8 mouse cellular contexts compared by ENCODE assay signal in genomic region chr16:10785371-10786231, GRCm38 (mm10). TPM values are rescaled to one million over a fixed set of nuclear protein-coding genes. Genes with fewer than 3 reads are reported as not detected.
A peak's percentile ranks its signal among the peaks of the same experiment; 100 is the strongest.
DNase-seq lines count a peak whose midpoint lies in the region; ATAC-seq lines count a peak whose summit lies in the region.

Socs1 (minus strand) TSS chr16:10785536.

- H3K4me2 ChIP-seq in hindbrain, embryonic 14.5 days (replicated peaks), result peak within 1 kb of the TSS; percentile 97

- no peaks in the 10 kb centered on the region for H3K36me3 ChIP-seq in hindbrain, embryonic 14.5 days (replicated peaks; ENCODE audit: control insufficient read depth, insufficient read depth)
- no peaks in the 10 kb centered on the region for H3K36me3 ChIP-seq in macrophage (ENCODE audit: inconsistent target)

- DNase-seq in T-cell, adult 2 months (ENCODE audit: low spot score), result peak; percentile 95
- DNase-seq in cerebellum, postnatal 25 days, result peak; percentile 76 to 84
- peak; percentile 42 to 71 for DNase-seq in frontal cortex, postnatal 25 days (ENCODE audit: low spot score in 2 of 2)
- DNase-seq in hindbrain, embryonic 14.5 days (ENCODE audit: low spot score), result peak; percentile 82
- DNase-seq in left cerebral cortex, adult 18-20 months (ENCODE audit: low spot score in 2 of 2), result peak; percentile 73 to 83
- DNase-seq in right cerebral cortex, adult 18-20 months, result peak; percentile 79
- peak; percentile 48 for DNase-seq in urinary bladder, postnatal 10 days (ENCODE audit: low spot score)

- H3K4me1 ChIP-seq in hindbrain, embryonic 14.5 days (replicated peaks; ENCODE audit: control insufficient read depth, insufficient read depth, low read length), result peaks cover 28% of the 10 kb centered on the region

- H3K27ac ChIP-seq in hindbrain, embryonic 14.5 days, result peak within 1 kb of the TSS; percentile 85
- peak within 1 kb of the TSS; percentile 82 for H3K27ac ChIP-seq in macrophage

- peak; percentile 88 for ATAC-seq in hindbrain, embryonic 14.5 days (ENCODE audit: low FRiP score)

- WGBS in hindbrain, embryonic 14.5 days, result under 1% methylated on average over 56 of the region's 59 CpGs
- WGBS in macrophage (ENCODE audit: missing documents), result under 1% methylated on average over 59 of the region's 59 CpGs

- H3K4me3 ChIP-seq in hindbrain, embryonic 14.5 days (replicated peaks; ENCODE audit: low read length), result peak within 1 kb of the TSS; percentile 49
- peak within 1 kb of the TSS; percentile 48 for H3K4me3 ChIP-seq in macrophage (ENCODE audit: inconsistent target)

- H3K79me2 ChIP-seq in macrophage (ENCODE audit: inconsistent target), result no peaks in the 10 kb centered on the region

- peaks cover 22% of the 10 kb centered on the region for H3K27me3 ChIP-seq in hindbrain, embryonic 14.5 days (ENCODE audit: control insufficient read depth, insufficient read depth, low read length)

- peak within 1 kb of the TSS; percentile 72 for H3K9ac ChIP-seq in hindbrain, embryonic 14.5 days

- no peaks in the 10 kb centered on the region for H3K9me3 ChIP-seq in hindbrain, embryonic 14.5 days (ENCODE audit: control insufficient read depth, low read length)

RNA-seq across cellular contexts. Expression of gene Socs1, which starts in this region (rescaled TPM):
- polyA plus RNA-seq in hindbrain, embryonic 14.5 days (2014; fragmentation: Nextera tagmentation; extraction: Ambion mirVana), result 3.7 and 4.6 TPM in 2 replicates
- total RNA-seq in left cerebral cortex, adult 18-20 months (2021), result 1 to 10 TPM; 1.0 to 1.1 TPM
- 10 to 100 TPM in 10 of 26 experiments, 1 to 10 TPM in 15, under 1 TPM in 1; 0.90 to 77.1 (median 7.9) TPM for total RNA-seq in macrophage (2018; cell fraction: chromatin; rRNA removed)
- total RNA-seq in macrophage (2018; cell fraction: cytosol; rRNA removed), result 10 to 100 TPM in 6 of 26 experiments, 1 to 10 TPM in 20; 1.0 to 55.2 (median 6.9) TPM
- 10 to 100 TPM in 12 of 26 experiments, 1 to 10 TPM in 14; 1.9 to 76.1 (median 9.1) TPM for total RNA-seq in macrophage (2018; cell fraction: nucleus; rRNA removed)
- 0.24 to 3.4 TPM (median 1.6 TPM) in 3 replicates for polyA plus RNA-seq in macrophage (2018)

Comparison
In these comparisons a context has a peak if more than half of its experiments do, and no peak if none do; other contexts are left out.
1. Peak in every context shown above with its lines: DNase-seq, ATAC-seq, H3K4me3 ChIP-seq and H3K27ac ChIP-seq.